Mouse (Mus musculus): Measurements from ENCODE around the gene Pou2f3.

GRCm38 (mm10) chr9:43116997-43117336 is 93.2 kb downstream of the Pou2f3 start:
- TF ChIP-seq CTCF (IDR thresholded peaks at IDR 0.05 in 2 of 3, conservative IDR thresholded peaks at IDR 0.05 in 1 of 3; ENCODE audit: control insufficient read depth in 1 of 3, insufficient read depth in 1 of 3, low read depth in 2 of 3, low read length in 3 of 3, poor library complexity in 1 of 3, severe bottlenecking in 1 of 3) (no peak), USF1 (IDR thresholded peaks at IDR 0.05; ENCODE audit: low read depth, low read length) (no peak), RCOR1 (IDR thresholded peaks at IDR 0.05; ENCODE audit: low read depth, low read length) (no peak), RAD21 (IDR thresholded peaks at IDR 0.05; ENCODE audit: low read depth, low read length) (no peak), E2F4 (IDR thresholded peaks at IDR 0.05; ENCODE audit: borderline replicate concordance, low read depth, low read length) (no peak), KAT2A (conservative IDR thresholded peaks at IDR 0.05; ENCODE audit: low read depth, low read length) (no peak), POLR2A (IDR thresholded peaks at IDR 0.05; ENCODE audit: control insufficient read depth in 1 of 2, insufficient read depth in 1 of 2, low read depth in 1 of 2, low read length in 2 of 2, poor library complexity in 1 of 2) (no peak), GABPA (IDR thresholded peaks at IDR 0.05; ENCODE audit: low read depth, low read length) (no peak), GATA1 (IDR thresholded peaks at IDR 0.05; ENCODE audit: low read depth, low read length) (no peak), CHD1 (IDR thresholded peaks at IDR 0.05; ENCODE audit: low read depth, low read length) (no peak), MAX (IDR thresholded peaks at IDR 0.05; ENCODE audit: low read length) (no peak), ZNF384 (IDR thresholded peaks at IDR 0.05; ENCODE audit: low read depth, low read length) (no peak)

Measured in MEL (cell line).